Mouse (Mus musculus): Measurements from ENCODE around the gene Casp6. TPM values are rescaled to one million over a fixed set of nuclear protein-coding genes. Genes with fewer than 3 reads are reported as not detected.

Gene Casp6
- 54.2 and 58.2 TPM in 2 replicates for polyA plus RNA-seq (2015; fragmentation: Nextera tagmentation; extraction: Ambion mirVana)

- Histone ChIP-seq H3K27ac (peak within 1 kb of the TSS; percentile 77), H3K9me3 (no peaks in the 10 kb centered on the region), H3K4me3 (peak within 1 kb of the TSS; percentile 69), H3K4me1 (peaks cover 20% of the 10 kb centered on the region), H3K4me2 (peak within 1 kb of the TSS; percentile 63), H3K27me3 (no peaks in the 10 kb centered on the region), H3K36me3 (peaks cover 12% of the 10 kb centered on the region), H3K9ac (peak within 1 kb of the TSS; percentile 65)
- WGBS, result under 1% methylated on average over 34 of the region's 34 CpGs
- peak; percentile 88 for ATAC-seq (ENCODE audit: insufficient number of reproducible peaks, low FRiP score, low TSS enrichment, low read depth)
Measured at GRCm38 (mm10) chr3:129901271-129901809, at the start of gene Casp6. TSS of gene Casp6 (plus strand) at chr3:129901425.

- H3K27ac ChIP-seq, result no peak overlapping the region
- no peaks in the 10 kb centered on the region for H3K4me1 ChIP-seq
- H3K9me3 ChIP-seq, result no peaks in the 10 kb centered on the region
- no peaks in the 10 kb centered on the region for H3K27me3 ChIP-seq
- H3K36me3 ChIP-seq, result no peaks in the 10 kb centered on the region
- ATAC-seq (ENCODE audit: insufficient number of reproducible peaks, low FRiP score, low TSS enrichment, low read depth), result no peak
- WGBS, result 74% methylated on average over 2 of the region's 2 CpGs
- H3K9ac ChIP-seq, result no peak overlapping the region
- no peak overlapping the region for H3K4me2 ChIP-seq
- no peak overlapping the region for H3K4me3 ChIP-seq
Measured at GRCm38 (mm10) chr3:129862592-129862991, 38.6 kb upstream of the Casp6 start.

GRCm38 (mm10) chr3:129863698-129864097 lies 37.5 kb upstream of the Casp6 start:
- no peaks in the 10 kb centered on the region for H3K4me1 ChIP-seq
- H3K4me3 ChIP-seq, result no peak overlapping the region
- no peak overlapping the region for H3K9ac ChIP-seq
- no peaks in the 10 kb centered on the region for H3K36me3 ChIP-seq
- H3K27me3 ChIP-seq, result no peaks in the 10 kb centered on the region
- no peak overlapping the region for H3K4me2 ChIP-seq
- WGBS, result 54% methylated on average over 14 of the region's 14 CpGs
- H3K9me3 ChIP-seq, result no peaks in the 10 kb centered on the region
- no peak overlapping the region for H3K27ac ChIP-seq
- no peak for ATAC-seq (ENCODE audit: insufficient number of reproducible peaks, low FRiP score, low TSS enrichment, low read depth)

GRCm38 (mm10) chr3:129877327-129877726 lies 23.9 kb upstream of the Casp6 start:
- no peak overlapping the region for H3K9ac ChIP-seq
- no peak overlapping the region for H3K27ac ChIP-seq
- 76% methylated on average over 10 of the region's 10 CpGs for WGBS
- H3K4me2 ChIP-seq, result no peak overlapping the region
- no peaks in the 10 kb centered on the region for H3K27me3 ChIP-seq
- no peak overlapping the region for H3K4me3 ChIP-seq
- ATAC-seq (ENCODE audit: insufficient number of reproducible peaks, low FRiP score, low TSS enrichment, low read depth), result no peak
- no peaks in the 10 kb centered on the region for H3K9me3 ChIP-seq
- no peaks in the 10 kb centered on the region for H3K36me3 ChIP-seq
- peaks cover 12% of the 10 kb centered on the region for H3K4me1 ChIP-seq

GRCm38 (mm10) chr3:129878405-129879021 lies 22.7 kb upstream of the Casp6 start, which contains the start of gene Pla2g12a:
TSS of gene Pla2g12a (plus strand) at chr3:129878606.
- peak within 1 kb of the TSS; percentile 46 for H3K9ac ChIP-seq
- H3K27me3 ChIP-seq, result no peaks in the 10 kb centered on the region
- peak; percentile 83 for ATAC-seq (ENCODE audit: insufficient number of reproducible peaks, low FRiP score, low TSS enrichment, low read depth)
- H3K4me2 ChIP-seq, result peak within 1 kb of the TSS; percentile 92
- H3K36me3 ChIP-seq, result no peaks in the 10 kb centered on the region
- under 1% methylated on average over 61 of the region's 66 CpGs for WGBS
- H3K4me3 ChIP-seq, result peak within 1 kb of the TSS; percentile 68
- no peaks in the 10 kb centered on the region for H3K9me3 ChIP-seq
- no peak within 1 kb of the TSS; the same call in 1 of the 2 replicates for H3K27ac ChIP-seq
- peaks cover 12% of the 10 kb centered on the region for H3K4me1 ChIP-seq

- peak; percentile 35; the same call in 1 of the 2 replicates for ATAC-seq (ENCODE audit: insufficient number of reproducible peaks, low FRiP score, low TSS enrichment, low read depth)
- no peaks in the 10 kb centered on the region for H3K36me3 ChIP-seq
- H3K4me3 ChIP-seq, result peak overlapping the region; percentile 68
- peaks cover 12% of the 10 kb centered on the region for H3K4me1 ChIP-seq
- no peaks in the 10 kb centered on the region for H3K27me3 ChIP-seq
- no peaks in the 10 kb centered on the region for H3K9me3 ChIP-seq
- peak overlapping the region; percentile 46 for H3K9ac ChIP-seq
- H3K27ac ChIP-seq, result no peak overlapping the region
- WGBS, result 1% methylated on average over 24 of the region's 25 CpGs
- H3K4me2 ChIP-seq, result peak overlapping the region; percentile 92
Measured at GRCm38 (mm10) chr3:129879131-129879757, 22.0 kb upstream of the Casp6 start.

- Histone ChIP-seq H3K27me3 (no peaks in the 10 kb centered on the region), H3K4me1 (peaks cover 12% of the 10 kb centered on the region), H3K4me2 (no peak overlapping the region), H3K36me3 (no peaks in the 10 kb centered on the region), H3K9me3 (no peaks in the 10 kb centered on the region), H3K27ac (no peak overlapping the region), H3K9ac (no peak overlapping the region), H3K4me3 (no peak overlapping the region)
- WGBS, result 71% methylated on average over 2 of the region's 2 CpGs
- no peak for ATAC-seq (ENCODE audit: insufficient number of reproducible peaks, low FRiP score, low TSS enrichment, low read depth)
Measured at GRCm38 (mm10) chr3:129879913-129880312, 21.3 kb upstream of the Casp6 start.

GRCm38 (mm10) chr3:129880925-129881593 lies 20.2 kb upstream of the Casp6 start:
- no peaks in the 10 kb centered on the region for H3K36me3 ChIP-seq
- no peak overlapping the region for H3K4me2 ChIP-seq
- H3K4me3 ChIP-seq, result no peak overlapping the region
- no peaks in the 10 kb centered on the region for H3K9me3 ChIP-seq
- H3K4me1 ChIP-seq, result peaks cover 12% of the 10 kb centered on the region
- H3K27ac ChIP-seq, result no peak overlapping the region
- H3K9ac ChIP-seq, result no peak overlapping the region
- WGBS, result 71% methylated on average over 8 of the region's 8 CpGs
- ATAC-seq (ENCODE audit: insufficient number of reproducible peaks, low FRiP score, low TSS enrichment, low read depth), result no peak
- no peaks in the 10 kb centered on the region for H3K27me3 ChIP-seq

- Histone ChIP-seq H3K27ac (no peak overlapping the region), H3K9ac (no peak overlapping the region), H3K36me3 (peaks cover 3% of the 10 kb centered on the region; the same call in 1 of the 2 replicates), H3K4me1 (no peaks in the 10 kb centered on the region), H3K27me3 (no peaks in the 10 kb centered on the region), H3K4me3 (no peak overlapping the region), H3K9me3 (no peaks in the 10 kb centered on the region), H3K4me2 (no peak overlapping the region)
- ATAC-seq (ENCODE audit: insufficient number of reproducible peaks, low FRiP score, low TSS enrichment, low read depth), result no peak
- WGBS, result 87% methylated on average over 9 of the region's 9 CpGs
Measured at GRCm38 (mm10) chr3:129885577-129885976, 15.6 kb upstream of the Casp6 start.

GRCm38 (mm10) chr3:129886430-129886829 lies 14.8 kb upstream of the Casp6 start:
- no peak overlapping the region for H3K4me2 ChIP-seq
- H3K27me3 ChIP-seq, result no peaks in the 10 kb centered on the region
- H3K36me3 ChIP-seq, result peaks cover 7% of the 10 kb centered on the region; the same call in 1 of the 2 replicates
- H3K9me3 ChIP-seq, result no peaks in the 10 kb centered on the region
- H3K4me1 ChIP-seq, result no peaks in the 10 kb centered on the region
- no peak overlapping the region for H3K27ac ChIP-seq
- no peak for ATAC-seq (ENCODE audit: insufficient number of reproducible peaks, low FRiP score, low TSS enrichment, low read depth)
- 72% methylated on average over 5 of the region's 5 CpGs for WGBS
- no peak overlapping the region for H3K4me3 ChIP-seq
- H3K9ac ChIP-seq, result no peak overlapping the region

- no peaks in the 10 kb centered on the region for H3K4me1 ChIP-seq
- H3K4me3 ChIP-seq, result no peak overlapping the region
- H3K9ac ChIP-seq, result no peak overlapping the region
- H3K9me3 ChIP-seq, result no peaks in the 10 kb centered on the region
- no peaks in the 10 kb centered on the region for H3K27me3 ChIP-seq
- no peak for ATAC-seq (ENCODE audit: insufficient number of reproducible peaks, low FRiP score, low TSS enrichment, low read depth)
- H3K36me3 ChIP-seq, result peaks cover 11% of the 10 kb centered on the region; the same call in 1 of the 2 replicates
- no peak overlapping the region for H3K27ac ChIP-seq
- 77% methylated on average over 13 of the region's 13 CpGs for WGBS
- H3K4me2 ChIP-seq, result no peak overlapping the region
Measured at GRCm38 (mm10) chr3:129887779-129888517, 13.3 kb upstream of the Casp6 start.
